Mouse (Mus musculus): Measurements from ENCODE around the gene 2410141K09Rik. TPM values are rescaled to one million over a fixed set of nuclear protein-coding genes. Genes with fewer than 3 reads are reported as not detected.
"Not testable (repeated sequence)": the region's sequence is repeated elsewhere in the genome, so short reads cannot be mapped to it uniquely, and the experiment has no call there.

The 2410141K09Rik gene
- not detected for total RNA-seq (2021)
- long read RNA-seq, experiment 1: 0 reads
- long read RNA-seq, experiment 2: 0 reads

- not testable (repeated sequence) for DNase-seq (ENCODE audit: low spot score in 2 of 2)
These were observed at the start of gene 2410141K09Rik for GRCm38 (mm10) chr13:66441018-66441417. 2410141K09Rik (minus strand) TSS chr13:66441118.

GRCm38 (mm10) chr13:66426858-66427257, 14.1 kb downstream of the 2410141K09Rik start:
- DNase-seq (ENCODE audit: low spot score in 2 of 2): not testable (repeated sequence)

- DNase-seq (ENCODE audit: low spot score in 2 of 2): not testable (repeated sequence)
These were observed 26.0 kb downstream of the 2410141K09Rik start for GRCm38 (mm10) chr13:66414962-66415361.

Other genes with a start within 250 kb of the 2410141K09Rik start
- not detected for gene Gm10772, start 213.5 kb downstream of the 2410141K09Rik start, total RNA-seq (2021)

Measured in left cerebral cortex, adult 18-20 months (tissue).